Mouse (Mus musculus) midbrain, embryonic 14.5 days (tissue): ENCODE data around the gene Brms1. TPM values are rescaled to one million over a fixed set of nuclear protein-coding genes. Genes with fewer than 3 reads are reported as not detected.

Source experiments
- ATAC-seq: fragments of 200-750 bp; cut with Nextera tagmentation; 2 replicates; pipeline ENCODE4 v1.8.0; 2017; ENCODE audit warnings: moderate number of reproducible peaks, moderate library complexity; ENCODE audit not compliant: low FRiP score, low TSS enrichment
- DNase-seq: peaks from one replicate; pipeline ENCODE4 v3.0.0-alpha.2; 2015
- H3K27ac ChIP-seq: fragments of 300-500 bp; sonication (generic); replicated peaks from 2 replicates; pipeline ENCODE4 v1.5.1; 2014; ENCODE audit warnings: mild to moderate bottlenecking, low read depth, low read length, moderate library complexity
- H3K27me3 ChIP-seq: fragments of 300-500 bp; sonication (generic); 2 replicates; pipeline ENCODE4 v1.6.1; 2014; ENCODE audit warnings: low read length, control low read depth, mixed read lengths; ENCODE audit not compliant: control insufficient read depth, insufficient read depth
- H3K36me3 ChIP-seq: fragments of 300-500 bp; sonication (generic); 2 replicates; pipeline ENCODE4 v1.6.1; 2014; ENCODE audit warnings: low read length, control low read depth; ENCODE audit not compliant: control insufficient read depth, insufficient read depth
- H3K4me1 ChIP-seq: fragments of 300-500 bp; sonication (generic); 2 replicates; pipeline ENCODE4 v1.6.1; 2014; ENCODE audit warnings: mild to moderate bottlenecking, antibody characterized with exemption, low read length, control low read depth; ENCODE audit not compliant: control insufficient read depth, insufficient read depth
- H3K4me2 ChIP-seq: fragments of 300-500 bp; sonication (generic); 2 replicates; pipeline ENCODE4 v1.6.1; 2014; ENCODE audit warnings: mild to moderate bottlenecking, low read length, moderate library complexity
- H3K4me3 ChIP-seq: fragments of 300-500 bp; sonication (generic); replicated peaks from 2 replicates; pipeline ENCODE4 v1.5.1; 2014; ENCODE audit warnings: low read depth, low read length
- H3K9ac ChIP-seq: fragments of 300-500 bp; sonication (generic); replicated peaks from 2 replicates; pipeline ENCODE4 v1.6.1; 2014; ENCODE audit warnings: mild to moderate bottlenecking, low read length, moderate library complexity
- H3K9me3 ChIP-seq: fragments of 300-500 bp; sonication (generic); 2 replicates; pipeline ENCODE4 v1.6.1; 2016; ENCODE audit warnings: low read length, control low read depth, mixed read lengths; ENCODE audit not compliant: control insufficient read depth
- WGBS: fragments of 180-500 bp; shearing (Covaris S2); extraction: QIAGEN DNeasy Blood & Tissue Kit; methylation state at CpG from one replicate; pipeline ENCODE4 v1.1.7; 2014; 5-methylcytosine and 5-hydroxymethylcytosine counted together
- polyA plus RNA-seq: library from polyadenylated mRNA; unstranded; fragments of >200 nt; fragmentation: Nextera tagmentation; extraction: Ambion mirVana; gene quantifications from 2 replicates; pipeline ENCODE4 v1.2.1, GENCODE M21; 2014

Brms1 gene
- polyA plus RNA-seq, 1 experiment from 2014 or later, result 39.0 TPM

- peaks cover 53% of the 10 kb centered on the region for H3K4me1 ChIP-seq
- peak overlapping the region; percentile 92 for H3K4me2 ChIP-seq
- H3K27me3 ChIP-seq, result no peaks in the 10 kb centered on the region
- DNase-seq (peak; percentile 41), ATAC-seq (0 out of 2 replicates have a peak, but pooled peaks have one; percentile 37)
- peaks cover 48% of the 10 kb centered on the region for H3K36me3 ChIP-seq
- peak overlapping the region; percentile 96 for H3K27ac ChIP-seq
- H3K4me3 ChIP-seq, result peak overlapping the region; percentile 89
- 25% methylated on average over 11 of the region's 11 CpGs for WGBS
- no peaks in the 10 kb centered on the region for H3K9me3 ChIP-seq
- peak overlapping the region; percentile 99 for H3K9ac ChIP-seq
These were observed 53.7 kb downstream of the Brms1 start for GRCm38 (mm10) chr19:5094746-5095417.

- H3K9me3 ChIP-seq, result no peaks in the 10 kb centered on the region
- 8% methylated on average over 9 of the region's 9 CpGs for WGBS
- peaks cover 53% of the 10 kb centered on the region for H3K4me1 ChIP-seq
- H3K36me3 ChIP-seq, result peaks cover 49% of the 10 kb centered on the region
- ATAC-seq (no peak), DNase-seq (peak; percentile 45)
- H3K4me3 ChIP-seq, result peak overlapping the region; percentile 89
- peak overlapping the region; percentile 99 for H3K9ac ChIP-seq
- no peaks in the 10 kb centered on the region for H3K27me3 ChIP-seq
- H3K4me2 ChIP-seq, result peak overlapping the region; percentile 92
- H3K27ac ChIP-seq, result peak overlapping the region; percentile 96
These were observed 54.8 kb downstream of the Brms1 start for GRCm38 (mm10) chr19:5095887-5096474.

- no peaks in the 10 kb centered on the region for H3K9me3 ChIP-seq
- DNase-seq, result peak; percentile 82
- H3K4me2 ChIP-seq, result peak overlapping the region; percentile 92
- peak overlapping the region; percentile 96 for H3K27ac ChIP-seq
- H3K36me3 ChIP-seq, result peaks cover 49% of the 10 kb centered on the region
- H3K4me3 ChIP-seq, result peak overlapping the region; percentile 89
- H3K9ac ChIP-seq, result peak overlapping the region; percentile 99
- peak; percentile 31 for ATAC-seq
- no peaks in the 10 kb centered on the region for H3K27me3 ChIP-seq
- peaks cover 53% of the 10 kb centered on the region for H3K4me1 ChIP-seq
- 2% methylated on average over 29 of the region's 31 CpGs for WGBS
These were observed 56.6 kb downstream of the Brms1 start for GRCm38 (mm10) chr19:5097521-5098362.

- Histone ChIP-seq H3K4me1 (peaks cover 53% of the 10 kb centered on the region), H3K9ac (peak within 1 kb of the TSS; percentile 99), H3K27ac (peak within 1 kb of the TSS; percentile 96), H3K36me3 (peaks cover 50% of the 10 kb centered on the region), H3K9me3 (no peaks in the 10 kb centered on the region), H3K27me3 (no peaks in the 10 kb centered on the region), H3K4me3 (peak within 1 kb of the TSS; percentile 89), H3K4me2 (peak within 1 kb of the TSS; percentile 92)
- peak; percentile 65 for ATAC-seq
- DNase-seq, result peak; percentile 92
- WGBS, result under 1% methylated on average over 44 of the region's 48 CpGs
These were observed 57.4 kb downstream of the Brms1 start, which contains the start of gene Cnih2 for GRCm38 (mm10) chr19:5098363-5099143. Gene Cnih2 (minus strand): TSS chr19:5098521.

Other genes starting within 250 kb of the Brms1 start
- 101 and 113 TPM in 2 replicates for gene Rbm4, start 247.5 kb upstream of the Brms1 start, polyA plus RNA-seq
- gene Gm21992, start 229.7 kb upstream of the Brms1 start, polyA plus RNA-seq, result 12.7 and 14.4 TPM in 2 replicates
- 62.0 and 68.9 TPM in 2 replicates for gene Rbm14, start 229.7 kb upstream of the Brms1 start, polyA plus RNA-seq
- 36.5 and 41.4 TPM in 2 replicates for gene Ccs, start 202.0 kb upstream of the Brms1 start, polyA plus RNA-seq
- gene Ccdc87, start 202.0 kb upstream of the Brms1 start, polyA plus RNA-seq, result 0.49 and 0.63 TPM in 2 replicates
- gene Ctsf, start 186.2 kb upstream of the Brms1 start, polyA plus RNA-seq, result 57.3 and 63.7 TPM in 2 replicates
- gene Actn3, start 163.4 kb upstream of the Brms1 start, polyA plus RNA-seq, result 2.1 and 3.1 TPM in 2 replicates
- 18.2 and 19.4 TPM in 2 replicates for gene Zdhhc24, start 162.7 kb upstream of the Brms1 start, polyA plus RNA-seq
- 8.9 and 17.9 TPM in 2 replicates for gene Bbs1, start 134.7 kb upstream of the Brms1 start, polyA plus RNA-seq
- gene Dpp3, start 113.1 kb upstream of the Brms1 start, polyA plus RNA-seq, result 102 and 103 TPM in 2 replicates
- gene Peli3, start 98.2 kb upstream of the Brms1 start, polyA plus RNA-seq, result 10.7 and 12.2 TPM in 2 replicates
- gene Mrpl11, start 79.2 kb upstream of the Brms1 start, polyA plus RNA-seq, result 117 and 122 TPM in 2 replicates
- gene Npas4, start 51.0 kb upstream of the Brms1 start, polyA plus RNA-seq, result 0.24 and 0.58 TPM in 2 replicates
- gene Slc29a2, start 17.5 kb upstream of the Brms1 start, polyA plus RNA-seq, result 6.2 and 8.7 TPM in 2 replicates
- gene B4gat1, start 2.5 kb upstream of the Brms1 start, polyA plus RNA-seq, result 69.7 and 77.4 TPM in 2 replicates
- 1.5 and 1.6 TPM in 2 replicates for gene AC124502.3, start 2.5 kb upstream of the Brms1 start, polyA plus RNA-seq
- gene Rin1, start 9.1 kb downstream of the Brms1 start, polyA plus RNA-seq, result 0.58 and 1.6 TPM in 2 replicates
- 6.2 and 20.4 TPM in 2 replicates for gene Cd248, start 26.7 kb downstream of the Brms1 start, polyA plus RNA-seq
- gene Tmem151a, start 44.2 kb downstream of the Brms1 start, polyA plus RNA-seq, result 8.3 and 15.7 TPM in 2 replicates
- 62.2 and 62.7 TPM in 2 replicates for gene Yif1a, start 47.2 kb downstream of the Brms1 start, polyA plus RNA-seq
- gene Cnih2, start 57.2 kb downstream of the Brms1 start, polyA plus RNA-seq, result 518 and 616 TPM in 2 replicates
- gene Rab1b, start 65.7 kb downstream of the Brms1 start, polyA plus RNA-seq, result 227 and 228 TPM in 2 replicates
- gene Klc2, start 77.2 kb downstream of the Brms1 start, polyA plus RNA-seq, result 52.5 and 59.0 TPM in 2 replicates
- gene Pacs1, start 231.8 kb downstream of the Brms1 start, polyA plus RNA-seq, result 42.4 and 48.4 TPM in 2 replicates